Mouse (Mus musculus) stomach, embryonic 16.5 days (tissue): ENCODE measurements at regions not wholly inside any gene's neighbourhood (a gene's known extent, or its start where the extent isn't known, plus 50 kb on each side); places are given as distances from the start of the nearest gene placed in this dataset.

Source experiments
- ATAC-seq: fragments of 200-750 bp; cut with Nextera tagmentation; 2 replicates; pipeline ENCODE4 v1.8.0; 2017; ENCODE audit warnings: moderate number of reproducible peaks, moderate TSS enrichment; ENCODE audit not compliant: insufficient read depth, low FRiP score
- H3K27ac ChIP-seq: fragments of 300-500 bp; sonication (generic); 2 replicates; pipeline ENCODE4 v1.5.1; 2014; ENCODE audit warnings: low read length
- H3K27me3 ChIP-seq: fragments of 300-500 bp; sonication (generic); 2 replicates; pipeline ENCODE4 v1.6.1; 2014; ENCODE audit warnings: low read length, control low read depth, mixed read lengths; ENCODE audit not compliant: control insufficient read depth, insufficient read depth
- H3K36me3 ChIP-seq: fragments of 300-500 bp; sonication (generic); 2 replicates; pipeline ENCODE4 v1.6.1; 2014; ENCODE audit warnings: low read length; ENCODE audit not compliant: control insufficient read depth, insufficient read depth
- H3K4me1 ChIP-seq: fragments of 300-500 bp; sonication (generic); 2 replicates; pipeline ENCODE4 v1.6.1; 2014; ENCODE audit warnings: low read length, control low read depth, mixed read lengths; ENCODE audit not compliant: control insufficient read depth, insufficient read depth
- H3K4me2 ChIP-seq: fragments of 300-500 bp; sonication (generic); 2 replicates; pipeline ENCODE4 v1.6.1; 2014; ENCODE audit warnings: low read depth, low read length, mixed read lengths
- H3K4me3 ChIP-seq: fragments of 300-500 bp; sonication (generic); replicated peaks from 2 replicates; pipeline ENCODE4 v1.5.1; 2014; ENCODE audit warnings: mild to moderate bottlenecking, low read length
- H3K9ac ChIP-seq: fragments of 300-500 bp; sonication (generic); 2 replicates; pipeline ENCODE4 v1.6.1; 2014; ENCODE audit warnings: low read length
- H3K9me3 ChIP-seq: fragments of 300-500 bp; sonication (generic); replicated peaks from 2 replicates; pipeline ENCODE4 v1.6.1; 2016; ENCODE audit warnings: low read length, control low read depth; ENCODE audit not compliant: control insufficient read depth
- WGBS: fragments of 180-500 bp; shearing (Covaris S2); extraction: QIAGEN DNeasy Blood & Tissue Kit; methylation state at CpG from one replicate; pipeline ENCODE4 v1.1.7; 2014; 5-methylcytosine and 5-hydroxymethylcytosine counted together

GRCm38 (mm10) chr19:21138998-21139495, 133.0 kb upstream of the Zfand5 start:
- Histone ChIP-seq H3K27me3 (no peaks in the 10 kb centered on the region), H3K9me3 (no peaks in the 10 kb centered on the region), H3K9ac (no peak overlapping the region), H3K36me3 (no peaks in the 10 kb centered on the region), H3K27ac (no peak overlapping the region), H3K4me1 (no peaks in the 10 kb centered on the region), H3K4me2 (no peak overlapping the region), H3K4me3 (no peak overlapping the region)
- no peak for ATAC-seq
- 66% methylated on average over 8 of the region's 8 CpGs for WGBS

GRCm38 (mm10) chr19:21136756-21137155, 135.3 kb upstream of the Zfand5 start:
- ATAC-seq, result no peak
- Histone ChIP-seq H3K4me1 (no peaks in the 10 kb centered on the region), H3K4me3 (no peak overlapping the region), H3K4me2 (no peak overlapping the region), H3K9ac (no peak overlapping the region), H3K9me3 (no peaks in the 10 kb centered on the region), H3K36me3 (no peaks in the 10 kb centered on the region), H3K27me3 (no peaks in the 10 kb centered on the region), H3K27ac (no peak overlapping the region)
- 55% methylated on average over 1 of the region's 1 CpGs for WGBS

- 72% methylated on average over 5 of the region's 5 CpGs for WGBS
- no peak overlapping the region for H3K4me3 ChIP-seq
- no peaks in the 10 kb centered on the region for H3K9me3 ChIP-seq
- no peak overlapping the region for H3K4me2 ChIP-seq
- no peak overlapping the region for H3K9ac ChIP-seq
- no peak overlapping the region for H3K27ac ChIP-seq
- H3K4me1 ChIP-seq, result no peaks in the 10 kb centered on the region
- no peak for ATAC-seq
- no peaks in the 10 kb centered on the region for H3K36me3 ChIP-seq
- H3K27me3 ChIP-seq, result no peaks in the 10 kb centered on the region
These were observed 136.1 kb upstream of the Zfand5 start for GRCm38 (mm10) chr19:21135998-21136380.

GRCm38 (mm10) chr19:21135297-21135997, 136.6 kb upstream of the Zfand5 start:
- Histone ChIP-seq H3K4me3 (no peak overlapping the region), H3K4me1 (no peaks in the 10 kb centered on the region), H3K9ac (no peak overlapping the region), H3K36me3 (no peaks in the 10 kb centered on the region), H3K27ac (no peak overlapping the region), H3K4me2 (no peak overlapping the region), H3K27me3 (no peaks in the 10 kb centered on the region), H3K9me3 (no peaks in the 10 kb centered on the region)
- ATAC-seq, result no peak
- 49% methylated on average over 6 of the region's 6 CpGs for WGBS

GRCm38 (mm10) chr19:21129653-21130052, 142.4 kb upstream of the Zfand5 start:
- H3K9me3 ChIP-seq, result no peaks in the 10 kb centered on the region
- no peak overlapping the region for H3K9ac ChIP-seq
- no peak overlapping the region for H3K4me3 ChIP-seq
- no peak overlapping the region for H3K4me2 ChIP-seq
- H3K4me1 ChIP-seq, result no peaks in the 10 kb centered on the region
- no peaks in the 10 kb centered on the region for H3K27me3 ChIP-seq
- H3K27ac ChIP-seq, result no peak overlapping the region
- ATAC-seq, result no peak
- 88% methylated on average over 5 of the region's 5 CpGs for WGBS
- no peaks in the 10 kb centered on the region for H3K36me3 ChIP-seq

GRCm38 (mm10) chr19:21127079-21127745, 144.9 kb upstream of the Zfand5 start:
- Histone ChIP-seq H3K27ac (peak overlapping the region; percentile 64), H3K9ac (no peak overlapping the region), H3K4me1 (no peaks in the 10 kb centered on the region), H3K27me3 (no peaks in the 10 kb centered on the region), H3K9me3 (no peaks in the 10 kb centered on the region), H3K4me2 (no peak overlapping the region), H3K4me3 (no peak overlapping the region), H3K36me3 (no peaks in the 10 kb centered on the region)
- 75% methylated on average over 8 of the region's 8 CpGs for WGBS
- no peak for ATAC-seq

- 91% methylated on average over 2 of the region's 2 CpGs for WGBS
- H3K9me3 ChIP-seq, result no peaks in the 10 kb centered on the region
- no peaks in the 10 kb centered on the region for H3K4me1 ChIP-seq
- H3K27ac ChIP-seq, result no peak overlapping the region
- no peak for ATAC-seq
- H3K4me3 ChIP-seq, result no peak overlapping the region
- H3K27me3 ChIP-seq, result no peaks in the 10 kb centered on the region
- H3K4me2 ChIP-seq, result no peak overlapping the region
- no peak overlapping the region for H3K9ac ChIP-seq
- no peaks in the 10 kb centered on the region for H3K36me3 ChIP-seq
These were observed 145.4 kb upstream of the Zfand5 start for GRCm38 (mm10) chr19:21126670-21127069.

GRCm38 (mm10) chr19:21119477-21119876, 152.6 kb upstream of the Zfand5 start:
- peak; percentile 44 for ATAC-seq
- H3K27me3 ChIP-seq, result no peaks in the 10 kb centered on the region
- no peaks in the 10 kb centered on the region for H3K9me3 ChIP-seq
- no peak overlapping the region for H3K4me2 ChIP-seq
- 65% methylated on average over 6 of the region's 6 CpGs for WGBS
- no peak overlapping the region for H3K4me3 ChIP-seq
- no peak overlapping the region for H3K9ac ChIP-seq
- H3K36me3 ChIP-seq, result no peaks in the 10 kb centered on the region
- no peak overlapping the region for H3K27ac ChIP-seq
- no peaks in the 10 kb centered on the region for H3K4me1 ChIP-seq

- H3K9ac ChIP-seq, result no peak overlapping the region
- WGBS, result 73% methylated on average over 4 of the region's 4 CpGs
- H3K4me3 ChIP-seq, result no peak overlapping the region
These were observed 153.3 kb upstream of the Zfand5 start for GRCm38 (mm10) chr19:21118782-21119181.

More at GRCm38 (mm10) chr19:21118782-21119181, 153.3 kb upstream of the Zfand5 start:
- Histone ChIP-seq H3K27ac (no peak overlapping the region), H3K9me3 (no peaks in the 10 kb centered on the region), H3K4me2 (no peak overlapping the region), H3K27me3 (no peaks in the 10 kb centered on the region), H3K36me3 (no peaks in the 10 kb centered on the region), H3K4me1 (no peaks in the 10 kb centered on the region)
- no peak for ATAC-seq
